Mouse (Mus musculus) layer of hippocampus, adult 18-20 months (tissue): ENCODE data around the gene Syne3. TPM values are rescaled to one million over a fixed set of nuclear protein-coding genes. Genes with fewer than 3 reads are reported as not detected.

ENCODE experiments used
- DNase-seq, 2 experiments: peaks; one replicate each; pipeline ENCODE4 v3.0.0; 2022; ENCODE audit warnings: low spot score in 2 of 2
- total RNA-seq, 2 experiments: library from RNA; stranded (reverse); gene quantifications; 2 replicates each; pipeline ENCODE4 v1.2.3; 2021

Syne3 gene
- total RNA-seq, 2 experiments from 2014 or later, result 2.0 to 2.3 TPM

GRCm38 (mm10) chr12:105025947-105026586 is 16.5 kb upstream of the Syne3 start:
- no peak for DNase-seq

GRCm38 (mm10) chr12:105025271-105025946 is 15.8 kb upstream of the Syne3 start:
- DNase-seq, result peak; percentile 48 to 88

- DNase-seq, result no peak
These were observed 13.2 kb upstream of the Syne3 start for GRCm38 (mm10) chr12:105022776-105023175.

- no peak for DNase-seq
These were observed 12.5 kb upstream of the Syne3 start for GRCm38 (mm10) chr12:105022141-105022540.

- DNase-seq, result no peak
These were observed 11.9 kb upstream of the Syne3 start for GRCm38 (mm10) chr12:105021441-105022069.

GRCm38 (mm10) chr12:105019359-105020219 is 10.0 kb upstream of the Syne3 start:
- no peak for DNase-seq

GRCm38 (mm10) chr12:105016639-105017038 is 7.0 kb upstream of the Syne3 start:
- no peak for DNase-seq

- DNase-seq, result peak in 1 of 2 experiments; percentile 75
These were observed 6.6 kb upstream of the Syne3 start for GRCm38 (mm10) chr12:105016199-105016598.

- DNase-seq, result peak; percentile 46 to 64
These were observed 3.5 kb upstream of the Syne3 start for GRCm38 (mm10) chr12:105013065-105013464.

GRCm38 (mm10) chr12:105012314-105012713 is 2.7 kb upstream of the Syne3 start:
- DNase-seq, result no peak

- no peak for DNase-seq
These were observed 2.0 kb upstream of the Syne3 start for GRCm38 (mm10) chr12:105011589-105011988.

GRCm38 (mm10) chr12:105010213-105010790 is 693 bp upstream of the Syne3 start:
- DNase-seq, result no peak

GRCm38 (mm10) chr12:105008752-105009178 is 844 bp downstream of the Syne3 start:
- no peak for DNase-seq

GRCm38 (mm10) chr12:105008150-105008549 is 1.5 kb downstream of the Syne3 start:
- DNase-seq, result no peak

GRCm38 (mm10) chr12:105005715-105005972 is 4.0 kb downstream of the Syne3 start:
- no peak for DNase-seq

GRCm38 (mm10) chr12:105004956-105005714 is 4.5 kb downstream of the Syne3 start:
- no peak for DNase-seq

GRCm38 (mm10) chr12:105003715-105004114 is 5.9 kb downstream of the Syne3 start:
- DNase-seq, result no peak

- no peak for DNase-seq
These were observed 6.5 kb downstream of the Syne3 start for GRCm38 (mm10) chr12:105003158-105003557.

- DNase-seq, result no peak
These were observed 7.1 kb downstream of the Syne3 start for GRCm38 (mm10) chr12:105002340-105003132.

- DNase-seq, result no peak
These were observed 8.3 kb downstream of the Syne3 start for GRCm38 (mm10) chr12:105001317-105001716.
